Mouse (Mus musculus): ENCODE measurements around the gene Foxred2. TPM values are rescaled to one million over a fixed set of nuclear protein-coding genes. Genes with fewer than 3 reads are reported as not detected.

The Foxred2 gene
- polyA plus RNA-seq, 1 experiment = 2.4 TPM

DNA sequence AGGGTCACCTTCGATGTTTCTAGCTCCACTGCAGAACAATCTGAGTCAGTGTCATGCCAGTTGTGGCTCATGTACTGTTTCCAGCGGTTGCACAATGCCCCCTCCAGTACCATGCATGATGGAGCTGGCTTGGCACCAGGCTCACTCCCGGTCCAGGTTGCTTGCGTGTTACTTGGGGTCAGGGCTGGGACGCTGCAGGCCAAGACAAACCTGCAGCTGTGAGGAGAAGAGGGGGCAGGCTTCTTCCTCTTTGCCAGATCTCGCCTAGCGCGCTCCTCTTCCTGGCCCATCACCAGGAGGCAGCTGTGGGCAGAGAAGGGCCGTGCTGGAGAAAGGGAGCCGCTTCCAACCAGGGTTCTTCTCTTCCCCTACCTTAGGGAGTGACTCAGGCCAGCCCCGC is 22.2 kb downstream of the Foxred2 start:
- DNase-seq = no peak
- 55% methylated on average over 11 of the region's 11 CpGs for WGBS
- H3K4me1 ChIP-seq (ENCODE audit: control insufficient read depth, insufficient read depth, low read length) = peaks cover 9% of the 10 kb centered on the region; the same call in 1 of the 2 replicates
- TF ChIP-seq POLR2A (IDR thresholded peaks at IDR 0.05; ENCODE audit: borderline replicate concordance, extremely low read depth, low read depth, low read length) (no peak), CTCF (IDR thresholded peaks at IDR 0.05; ENCODE audit: insufficient read depth, low read length) (no peak)
- H3K4me3 ChIP-seq (replicated peaks; ENCODE audit: extremely low read depth, low read depth, low read length) = no peak overlapping the region

DNA sequence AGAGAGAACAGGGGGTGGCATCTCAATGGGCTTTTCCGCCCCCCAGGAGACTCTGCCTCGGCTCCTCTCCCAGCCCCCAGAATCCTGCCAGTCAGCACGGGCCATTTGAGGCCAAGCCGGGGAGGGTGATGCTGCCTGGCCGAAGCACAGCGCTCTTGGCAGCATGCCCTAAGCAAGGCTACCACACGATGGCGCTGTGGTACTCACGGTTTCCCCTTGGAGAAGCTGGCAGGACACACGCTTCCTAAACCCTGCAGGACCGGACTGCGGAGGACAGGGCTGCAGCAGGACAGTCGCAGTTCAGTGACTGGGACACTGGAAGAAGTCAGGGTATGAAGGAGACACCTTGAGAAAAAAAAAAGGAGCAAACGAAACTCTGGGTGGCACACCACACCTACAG is 22.8 kb downstream of the Foxred2 start:
- Histone ChIP-seq H3K4me3 (replicated peaks; ENCODE audit: extremely low read depth, low read depth, low read length) (no peak overlapping the region), H3K4me1 (ENCODE audit: control insufficient read depth, insufficient read depth, low read length) (peaks cover 9% of the 10 kb centered on the region; the same call in 1 of the 2 replicates)
- DNase-seq = peak; percentile 100
- WGBS = 2% methylated on average over 14 of the region's 14 CpGs
- TF ChIP-seq CTCF (IDR thresholded peaks at IDR 0.05; ENCODE audit: insufficient read depth, low read length) = peak; percentile 98
- 0 out of 2 replicates have a peak, but pooled peaks have one; percentile 11 for TF ChIP-seq POLR2A (IDR thresholded peaks at IDR 0.05; ENCODE audit: borderline replicate concordance, extremely low read depth, low read depth, low read length)

DNA sequence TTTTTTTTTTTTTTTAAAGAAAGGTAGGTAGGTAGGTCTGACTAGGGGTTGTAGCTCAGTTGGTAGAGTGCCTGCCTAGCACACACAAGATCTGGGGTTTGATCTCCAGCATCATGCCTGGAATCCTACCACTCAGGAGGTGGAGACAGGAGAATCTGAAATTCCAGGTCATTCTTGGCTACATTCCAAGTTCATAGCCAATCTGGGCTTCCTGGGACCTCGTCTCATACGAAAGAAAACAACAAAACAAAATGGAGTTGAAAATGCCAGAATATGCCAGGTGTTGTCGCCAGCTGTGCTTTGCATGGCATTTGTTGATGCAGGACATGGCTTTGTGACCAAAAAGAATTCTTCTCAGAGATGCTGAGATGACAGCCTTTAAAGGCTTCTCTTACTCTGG is 23.3 kb downstream of the Foxred2 start:
- H3K4me1 ChIP-seq (ENCODE audit: control insufficient read depth, insufficient read depth, low read length) = peaks cover 9% of the 10 kb centered on the region; the same call in 1 of the 2 replicates
- WGBS = 38% methylated on average over 3 of the region's 3 CpGs
- no peak overlapping the region for H3K4me3 ChIP-seq (replicated peaks; ENCODE audit: extremely low read depth, low read depth, low read length)
- TF ChIP-seq CTCF (IDR thresholded peaks at IDR 0.05; ENCODE audit: insufficient read depth, low read length) (no peak), POLR2A (IDR thresholded peaks at IDR 0.05; ENCODE audit: borderline replicate concordance, extremely low read depth, low read depth, low read length) (no peak)
- no peak for DNase-seq

DNA sequence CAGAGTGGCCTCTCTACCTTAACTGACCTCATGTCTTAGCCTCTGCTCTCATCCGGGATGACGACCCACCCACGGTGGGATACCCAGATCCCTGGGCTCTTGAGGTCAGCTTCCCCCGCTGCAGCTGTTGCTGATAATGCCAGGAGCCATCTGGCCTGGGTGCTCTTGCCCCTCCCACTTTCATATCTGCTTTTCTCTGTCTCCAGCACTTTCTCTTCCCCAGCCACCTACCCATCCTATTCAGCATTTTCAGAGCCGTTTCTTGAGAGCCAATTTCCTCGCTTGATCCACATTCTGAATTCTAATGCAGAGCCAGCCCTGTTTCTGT is 24.9 kb downstream of the Foxred2 start:
- no peak for TF ChIP-seq POLR2A (IDR thresholded peaks at IDR 0.05; ENCODE audit: borderline replicate concordance, extremely low read depth, low read depth, low read length)
- no peak for TF ChIP-seq CTCF (IDR thresholded peaks at IDR 0.05; ENCODE audit: insufficient read depth, low read length)
- no peak for DNase-seq
- no peak overlapping the region for H3K4me3 ChIP-seq (replicated peaks; ENCODE audit: extremely low read depth, low read depth, low read length)

DNA sequence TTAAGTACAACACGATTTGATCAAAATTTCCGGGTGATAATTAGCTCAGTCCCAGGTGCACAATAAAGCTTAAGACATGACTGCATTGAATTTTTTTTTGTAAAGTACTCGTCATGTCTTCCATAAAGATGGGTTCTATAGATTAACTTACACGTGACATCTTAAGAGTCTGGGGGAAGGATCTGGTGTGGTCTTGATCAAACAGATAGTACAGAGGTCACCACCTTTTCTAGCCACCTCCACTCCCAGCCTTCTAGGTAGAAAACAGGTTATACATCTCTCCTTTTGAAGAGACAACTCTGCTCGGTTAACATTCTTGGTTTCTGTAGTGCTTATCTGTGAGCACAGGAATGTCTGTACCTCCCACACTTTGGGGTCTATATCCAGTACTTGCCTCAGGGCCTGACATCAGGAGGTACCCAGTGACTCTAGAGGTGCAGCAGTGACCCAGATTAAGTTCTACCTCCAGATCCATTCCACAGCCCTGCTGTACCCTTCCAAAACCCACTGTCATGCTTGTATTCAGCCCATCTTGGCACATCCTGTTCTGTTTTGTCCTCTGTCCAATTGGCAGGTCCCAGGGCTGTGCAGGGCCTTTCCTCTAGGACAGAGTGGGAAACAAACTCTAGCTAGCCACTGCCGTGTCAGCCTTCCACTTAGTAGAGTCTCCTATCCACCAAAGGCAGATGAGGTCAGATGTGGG is 25.4 kb downstream of the Foxred2 start:
- DNase-seq = no peak
- TF ChIP-seq POLR2A (IDR thresholded peaks at IDR 0.05; ENCODE audit: borderline replicate concordance, extremely low read depth, low read depth, low read length) = no peak
- no peak for TF ChIP-seq CTCF (IDR thresholded peaks at IDR 0.05; ENCODE audit: insufficient read depth, low read length)
- H3K4me1 ChIP-seq (ENCODE audit: control insufficient read depth, insufficient read depth, low read length) = peaks cover 9% of the 10 kb centered on the region; the same call in 1 of the 2 replicates
- WGBS = 59% methylated on average over 6 of the region's 6 CpGs
- H3K4me3 ChIP-seq (replicated peaks; ENCODE audit: extremely low read depth, low read depth, low read length) = no peak overlapping the region

More for the DNA sequence above, 24.9 kb downstream of the Foxred2 start:
- peaks cover 9% of the 10 kb centered on the region; the same call in 1 of the 2 replicates for H3K4me1 ChIP-seq (ENCODE audit: control insufficient read depth, insufficient read depth, low read length)
- WGBS = 53% methylated on average over 6 of the region's 6 CpGs

DNA sequence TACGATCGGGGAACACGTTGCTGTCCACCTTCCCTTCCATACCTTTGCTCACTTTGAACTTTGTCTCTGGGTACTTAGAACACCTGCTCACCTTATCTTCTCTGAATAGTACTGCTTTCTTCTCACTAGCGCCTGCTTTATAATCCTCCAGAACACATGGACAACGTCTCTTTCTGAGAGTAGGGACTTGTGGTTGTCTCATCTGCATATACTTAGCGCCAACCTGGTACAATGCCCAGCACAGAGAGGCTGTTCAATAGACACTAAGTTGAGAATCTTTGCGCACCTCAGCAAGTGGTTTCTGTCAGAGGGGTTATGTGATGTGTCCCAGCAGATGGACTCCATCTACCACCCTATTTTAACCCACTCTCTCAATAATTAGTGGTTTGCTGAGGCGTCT is 26.7 kb downstream of the Foxred2 start:
- no peak for TF ChIP-seq POLR2A (IDR thresholded peaks at IDR 0.05; ENCODE audit: borderline replicate concordance, extremely low read depth, low read depth, low read length)
- no peak for TF ChIP-seq CTCF (IDR thresholded peaks at IDR 0.05; ENCODE audit: insufficient read depth, low read length)
- no peak for DNase-seq
- WGBS = 54% methylated on average over 8 of the region's 8 CpGs
- no peak overlapping the region for H3K4me3 ChIP-seq (replicated peaks; ENCODE audit: extremely low read depth, low read depth, low read length)
- H3K4me1 ChIP-seq (ENCODE audit: control insufficient read depth, insufficient read depth, low read length) = peaks cover 9% of the 10 kb centered on the region; the same call in 1 of the 2 replicates

DNA sequence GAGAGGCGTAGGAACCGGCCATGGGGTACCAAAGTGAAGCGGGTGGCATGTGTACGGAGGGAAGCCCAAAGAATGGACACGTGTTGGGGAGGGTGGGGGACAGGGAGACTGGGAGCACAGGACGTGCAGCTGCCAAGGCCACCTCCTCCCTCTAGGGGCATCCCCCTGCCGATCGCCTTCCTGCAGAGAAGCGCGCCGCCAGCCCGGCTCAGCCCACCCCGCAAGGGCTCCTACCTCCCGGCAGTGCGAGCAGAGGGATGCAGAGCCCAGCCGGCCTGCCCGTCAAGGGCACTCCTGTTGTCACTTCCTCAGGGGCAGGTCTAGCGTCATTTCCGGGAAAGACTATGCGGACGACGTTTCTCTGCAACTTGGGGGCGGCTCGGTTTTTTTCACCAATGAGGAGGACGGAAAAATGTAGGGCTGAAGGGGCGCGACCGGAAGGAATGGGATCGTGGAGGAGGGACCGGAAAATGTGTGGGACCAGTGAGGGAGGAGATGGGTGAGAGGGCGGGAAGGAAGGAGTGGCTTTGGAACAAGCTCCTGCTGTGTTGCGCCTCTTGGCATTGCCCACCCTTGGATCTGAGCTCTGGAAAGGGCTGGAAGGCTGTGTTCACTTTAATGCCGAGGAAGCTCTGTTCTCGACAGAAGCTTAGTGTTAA is 27.7 kb downstream of the Foxred2 start, which contains the start of gene Txn2:
Txn2 (minus strand) TSS at position 334 of the 659 bp plus-strand sequence.
- H3K4me1 ChIP-seq (ENCODE audit: control insufficient read depth, insufficient read depth, low read length) = peaks cover 5% of the 10 kb centered on the region; the same call in 1 of the 2 replicates
- peak within 1 kb of the TSS; percentile 80 for H3K4me3 ChIP-seq (replicated peaks; ENCODE audit: extremely low read depth, low read depth, low read length)
- DNase-seq = peak; percentile 93
- under 1% methylated on average over 34 of the region's 34 CpGs for WGBS
- TF ChIP-seq POLR2A (IDR thresholded peaks at IDR 0.05; ENCODE audit: borderline replicate concordance, extremely low read depth, low read depth, low read length) (peak; percentile 84), CTCF (IDR thresholded peaks at IDR 0.05; ENCODE audit: insufficient read depth, low read length) (no peak)

DNA sequence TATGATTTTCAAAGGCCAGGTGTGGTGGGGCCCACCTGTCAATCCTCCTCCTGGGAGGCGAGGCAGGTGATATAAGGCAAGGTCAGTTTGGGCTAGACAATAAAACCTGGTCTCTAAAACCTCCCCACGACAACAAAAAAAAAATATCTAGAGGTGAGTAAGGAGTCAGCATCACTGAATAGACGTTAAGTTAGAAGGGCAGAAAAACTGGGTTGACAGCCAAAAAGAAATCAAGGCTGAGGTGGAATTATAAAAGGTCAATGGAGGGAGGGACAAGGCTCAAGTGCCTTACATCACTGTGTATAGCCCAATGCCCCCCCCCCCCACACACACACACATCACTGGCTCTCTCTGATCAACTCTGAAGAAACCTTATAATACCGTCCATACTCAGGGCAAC is 28.4 kb downstream of the Foxred2 start:
- Histone ChIP-seq H3K4me1 (ENCODE audit: control insufficient read depth, insufficient read depth, low read length) (no peaks in the 10 kb centered on the region; the same call in 1 of the 2 replicates), H3K4me3 (replicated peaks; ENCODE audit: extremely low read depth, low read depth, low read length) (peak overlapping the region; percentile 80)
- DNase-seq = no peak
- no peak for TF ChIP-seq POLR2A (IDR thresholded peaks at IDR 0.05; ENCODE audit: borderline replicate concordance, extremely low read depth, low read depth, low read length)
- no peak for TF ChIP-seq CTCF (IDR thresholded peaks at IDR 0.05; ENCODE audit: insufficient read depth, low read length)
- WGBS = 15% methylated on average over 4 of the region's 4 CpGs

DNA sequence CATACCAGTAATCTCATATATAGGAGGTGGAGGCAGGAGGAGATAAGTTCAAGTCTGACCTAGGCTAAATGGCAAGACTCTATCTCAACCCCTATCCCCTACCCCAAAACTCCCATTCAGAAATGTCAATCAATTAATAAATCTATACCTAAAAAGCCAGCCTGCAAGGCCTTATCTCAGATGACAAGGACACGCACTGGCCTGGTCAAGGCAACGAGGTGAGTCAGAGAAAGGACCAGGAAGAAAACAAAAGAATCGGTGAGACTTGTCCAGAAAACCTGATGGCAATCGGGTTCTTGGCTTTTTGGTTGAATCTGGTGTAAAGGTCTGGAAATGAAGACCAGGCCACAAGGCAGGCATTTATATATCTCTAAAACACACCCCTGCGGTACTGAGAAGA is 29.6 kb downstream of the Foxred2 start:
- 93% methylated on average over 5 of the region's 5 CpGs for WGBS
- no peak for DNase-seq
- Histone ChIP-seq H3K4me1 (ENCODE audit: control insufficient read depth, insufficient read depth, low read length) (no peaks in the 10 kb centered on the region; the same call in 1 of the 2 replicates), H3K4me3 (replicated peaks; ENCODE audit: extremely low read depth, low read depth, low read length) (no peak overlapping the region)
- TF ChIP-seq POLR2A (IDR thresholded peaks at IDR 0.05; ENCODE audit: borderline replicate concordance, extremely low read depth, low read depth, low read length) (no peak), CTCF (IDR thresholded peaks at IDR 0.05; ENCODE audit: insufficient read depth, low read length) (no peak)
